Mouse (Mus musculus) brain, adult 2 months (tissue): ENCODE measurements around the gene Slc5a4a.
A peak's percentile ranks its signal among the peaks of the same experiment; 100 is the strongest.

Experiments
- DNase-seq: peaks from one replicate; pipeline ENCODE4 v3.0.0; 2011; ENCODE audit warnings: low read depth, low spot score

Gene Slc5a4a

GRCm38 (mm10) chr10:76218240-76218639 lies 71.0 kb downstream of the Slc5a4a start:
- DNase-seq, result no peak

GRCm38 (mm10) chr10:76225944-76226343 lies 78.7 kb downstream of the Slc5a4a start:
- DNase-seq, result no peak

- no peak for DNase-seq
These were observed 82.4 kb downstream of the Slc5a4a start for GRCm38 (mm10) chr10:76229627-76230026.

GRCm38 (mm10) chr10:76237341-76238225 lies 90.3 kb downstream of the Slc5a4a start, which contains the start of gene Prmt2:
Prmt2 (minus strand) TSS chr10:76237865.
- DNase-seq, result peak; percentile 95
